Mouse (Mus musculus) Patski (cell line): ENCODE measurements at regions not wholly inside any gene's neighbourhood (a gene's known extent, or its start where the extent isn't known, plus 50 kb on each side); places are given as distances from the start of the nearest gene placed in this dataset.

Source experiments
- ATAC-seq: fragments of 100-300 bp; one replicate; pipeline ENCODE4 v1.8.0; 2021
- CTCF ChIA-PET: fragments of 350-600 bp; sonication (Branson Sonifier 250); formaldehyde crosslinking; loops from one replicate; lab custom pipeline; 2022; ENCODE audit warnings: inconsistent platforms; lab: Charles Lee
- POLR2A ChIA-PET: fragments of 350-600 bp; sonication (Branson Sonifier 250); formaldehyde crosslinking; loops from one replicate; lab custom pipeline; 2022; ENCODE audit warnings: antibody characterized with exemption, inconsistent platforms; lab: Charles Lee
- DNase-seq: peaks from one replicate; pipeline ENCODE4 v3.0.0-alpha.2; 2011; ENCODE audit warnings: low read depth, low spot score
- H3K27me3 ChIP-seq: fragments of 371-371 bp; one replicate; pipeline ENCODE4 v1.5.1; 2021
- CTCF ChIP-seq: fragments of 100-300 bp; IDR thresholded peaks from one replicate; pipeline ENCODE4 v1.5.1; 2021
- in situ Hi-C: fragments of 300-500 bp; cut with MboI; formaldehyde crosslinking; loops from 3 replicates; pipeline ENCODE4 v1.11.1; 2018; ENCODE audit warnings: low pct_unique_long_range_greater_than_20kb, mixed read lengths

GRCm38 (mm10) chr4:106025966-106026637 lies 236.4 kb downstream of the Gm12728 start:
- ChIA-PET POLR2A (no interaction called here), CTCF (no interaction called here)
- ATAC-seq, result no peak
- no peak for DNase-seq
- in situ Hi-C loops, result no loop called here
- TF ChIP-seq CTCF, result no peak
- no peaks in the 10 kb centered on the region for H3K27me3 ChIP-seq

GRCm38 (mm10) chr4:106040376-106040775 lies 250.7 kb downstream of the Gm12728 start:
- DNase-seq, result no peak
- ChIA-PET CTCF (no interaction called here), POLR2A (no interaction called here)
- in situ Hi-C loops, result no loop called here
- no peak for TF ChIP-seq CTCF
- H3K27me3 ChIP-seq, result no peaks in the 10 kb centered on the region
- ATAC-seq, result no peak

- H3K27me3 ChIP-seq, result no peaks in the 10 kb centered on the region
- no peak for TF ChIP-seq CTCF
- ChIA-PET CTCF (no interaction called here), POLR2A (no interaction called here)
- in situ Hi-C loops, result no loop called here
- ATAC-seq, result no peak
- DNase-seq, result no peak
Measured at GRCm38 (mm10) chr4:106042456-106042855, 252.8 kb downstream of the Gm12728 start.

GRCm38 (mm10) chr4:106043661-106044060 lies 254.0 kb downstream of the Gm12728 start:
- CTCF ChIA-PET, result no interaction called here
- ATAC-seq, result no peak
- no peaks in the 10 kb centered on the region for H3K27me3 ChIP-seq
- no peak for DNase-seq
- in situ Hi-C loops, result no loop called here
- TF ChIP-seq CTCF, result no peak
- POLR2A ChIA-PET, result no interaction called here

- POLR2A ChIA-PET, result no interaction called here
Measured at GRCm38 (mm10) chr4:106048053-106048452, 258.4 kb downstream of the Gm12728 start.

GRCm38 (mm10) chr4:106048797-106049196 lies 259.1 kb downstream of the Gm12728 start:
- no peak for DNase-seq
- no peak for TF ChIP-seq CTCF
- no peak for ATAC-seq
- ChIA-PET CTCF (no interaction called here), POLR2A (no interaction called here)
- in situ Hi-C loops, result no loop called here
- no peaks in the 10 kb centered on the region for H3K27me3 ChIP-seq

More at GRCm38 (mm10) chr4:106048053-106048452, 258.4 kb downstream of the Gm12728 start:
- no peak for ATAC-seq
- DNase-seq, result no peak
- no peak for TF ChIP-seq CTCF
- in situ Hi-C loops, result no loop called here
- no peaks in the 10 kb centered on the region for H3K27me3 ChIP-seq
- CTCF ChIA-PET, result no interaction called here

GRCm38 (mm10) chr4:106049880-106050279 lies 260.2 kb downstream of the Gm12728 start:
- ChIA-PET CTCF (no interaction called here), POLR2A (no interaction called here)
- no peak for DNase-seq
- no peaks in the 10 kb centered on the region for H3K27me3 ChIP-seq
- TF ChIP-seq CTCF, result no peak
- ATAC-seq, result no peak
- in situ Hi-C loops, result no loop called here

GRCm38 (mm10) chr4:106050297-106050696 lies 260.6 kb downstream of the Gm12728 start:
- TF ChIP-seq CTCF, result no peak

GRCm38 (mm10) chr4:106053496-106053895 lies 262.5 kb upstream of the Usp24 start:
- CTCF ChIA-PET, result interaction anchor here (1.6 kb wide), 1 partner anchor 8 kb away, joined by 3 read pairs; no protein-coding TSS in a partner anchor

More at GRCm38 (mm10) chr4:106050297-106050696, 260.6 kb downstream of the Gm12728 start:
- no peak for ATAC-seq
- in situ Hi-C loops, result no loop called here
- no peak for DNase-seq
- H3K27me3 ChIP-seq, result no peaks in the 10 kb centered on the region
- POLR2A ChIA-PET, result no interaction called here
- CTCF ChIA-PET, result no interaction called here

GRCm38 (mm10) chr4:106054324-106054723 lies 261.7 kb upstream of the Usp24 start:
- ATAC-seq, result no peak
- peak; percentile 29 for TF ChIP-seq CTCF
- H3K27me3 ChIP-seq, result no peaks in the 10 kb centered on the region
- ChIA-PET CTCF (interaction anchor here (1.2 to 1.6 kb wide), 2 partner anchors 9 to 109 kb away, joined by 3 to 4 read pairs; no protein-coding TSS in a partner anchor), POLR2A (no interaction called here)
- no peak for DNase-seq
- in situ Hi-C loops, result no loop called here

More at GRCm38 (mm10) chr4:106053496-106053895, 262.5 kb upstream of the Usp24 start:
- POLR2A ChIA-PET, result no interaction called here
- ATAC-seq (no peak), DNase-seq (no peak)
- in situ Hi-C loops, result no loop called here
- no peak for TF ChIP-seq CTCF
- H3K27me3 ChIP-seq, result no peaks in the 10 kb centered on the region

- ChIA-PET POLR2A (no interaction called here), CTCF (no interaction called here)
- no peak for TF ChIP-seq CTCF
- H3K27me3 ChIP-seq, result no peaks in the 10 kb centered on the region
- no peak for DNase-seq
- ATAC-seq, result no peak
- in situ Hi-C loops, result no loop called here
Measured at GRCm38 (mm10) chr4:106062651-106063050, 253.4 kb upstream of the Usp24 start.
